Mouse (Mus musculus) liver, adult 2 months (tissue): ENCODE results near the gene Cpa5.

Experiments used
- CTCF ChIP-seq: fragments of 200-500 bp; IDR thresholded peaks from 2 replicates; pipeline ENCODE4 v1.5.1; 2011; ENCODE audit warnings: low read depth, low read length, control low read depth
- POLR2A ChIP-seq: fragments of 200-500 bp; IDR thresholded peaks from 2 replicates; pipeline ENCODE4 v1.6.1; 2011; ENCODE audit warnings: low read length, control low read depth; ENCODE audit not compliant: insufficient read depth; ENCODE audit errors: extremely low read depth

GRCm38 (mm10) chr6:30569331-30569730, 41.5 kb upstream of the Cpa5 start:
- TF ChIP-seq CTCF (no peak), POLR2A (no peak)
